Mouse (Mus musculus): ENCODE results near the gene Rag2.

Gene Rag2

GRCm38 (mm10) chr2:101627227-101627626, 2.7 kb downstream of the Rag2 start:
- DNase-seq, result peak; percentile 19 to 47

DNA sequence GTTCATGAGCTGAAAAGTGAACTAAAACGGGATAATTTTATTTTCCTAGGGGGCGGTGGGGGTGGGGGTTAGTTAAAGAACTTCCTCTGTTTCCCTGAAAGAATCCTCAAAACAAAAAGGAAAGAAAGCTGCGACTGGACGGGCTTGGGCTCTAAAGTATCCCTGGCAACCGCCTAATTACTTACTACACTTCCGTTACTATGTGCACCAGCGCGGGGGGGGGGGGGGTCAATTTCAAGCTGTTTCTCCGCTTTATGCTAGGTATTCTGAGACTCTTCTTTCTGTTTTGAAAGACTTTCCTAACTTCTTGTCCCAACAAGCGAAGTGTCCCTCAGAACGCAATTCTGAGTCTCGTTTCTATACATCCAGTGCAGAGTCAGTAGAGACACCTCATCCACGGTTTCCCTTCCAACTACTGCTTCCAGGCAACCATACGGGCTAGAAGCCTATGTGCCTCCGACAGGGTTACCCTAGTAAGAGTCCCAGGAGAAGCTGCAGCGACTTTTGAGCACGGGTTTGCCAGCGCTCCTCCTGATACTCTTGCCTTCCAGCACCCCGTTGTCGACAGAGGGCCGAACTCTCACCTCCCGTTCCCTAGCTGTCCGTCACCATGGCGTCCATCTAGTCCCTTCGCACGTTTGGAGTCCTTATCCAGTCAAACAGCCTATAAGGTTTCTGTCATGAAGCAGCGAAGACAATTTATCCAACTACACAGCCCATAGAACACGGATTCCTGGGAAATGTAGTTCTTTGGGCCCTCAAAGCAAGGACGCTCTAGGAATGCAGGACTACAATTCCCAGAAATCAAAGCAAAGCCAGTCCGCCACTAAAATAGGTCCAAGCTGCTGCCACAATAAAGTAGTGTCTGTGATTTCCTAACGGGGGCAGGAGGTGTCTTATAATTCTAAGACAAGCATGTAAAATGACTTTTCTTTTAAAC, 4.0 kb downstream of the Rag2 start:
- DNase-seq, result peak; percentile 49 to 50

GRCm38 (mm10) chr2:101638979-101639839, 14.7 kb downstream of the Rag2 start:
- no peak for DNase-seq

DNA sequence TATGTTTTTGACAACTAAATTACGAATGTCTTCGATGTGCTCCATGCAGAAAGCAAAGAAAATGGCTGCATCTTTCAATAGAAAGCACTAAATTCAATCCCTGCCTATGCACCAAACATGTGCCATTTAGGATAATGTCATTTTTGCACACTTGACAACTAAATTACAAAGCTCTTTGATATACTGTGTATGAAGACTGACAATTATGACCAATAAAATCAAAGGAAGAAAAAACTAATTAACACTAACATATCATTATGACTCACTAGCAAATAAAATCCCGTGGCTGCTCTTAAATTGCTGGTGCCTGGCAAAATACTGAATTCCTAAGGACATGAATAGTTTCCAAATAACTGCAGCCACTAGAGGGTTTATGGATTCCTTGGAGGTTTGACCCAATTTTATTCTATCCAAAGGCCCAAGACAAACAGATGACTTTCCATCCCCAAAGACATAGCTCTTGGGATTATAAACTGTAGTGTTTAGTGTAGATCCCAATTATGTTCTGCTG, 15.4 kb downstream of the Rag2 start:
- no peak for DNase-seq

GRCm38 (mm10) chr2:101645841-101646240, 21.3 kb downstream of the Rag2 start:
- peak in 1 of 2 experiments; percentile 45 for DNase-seq

GRCm38 (mm10) chr2:101648361-101648760, 23.8 kb downstream of the Rag2 start:
- no peak for DNase-seq

DNA sequence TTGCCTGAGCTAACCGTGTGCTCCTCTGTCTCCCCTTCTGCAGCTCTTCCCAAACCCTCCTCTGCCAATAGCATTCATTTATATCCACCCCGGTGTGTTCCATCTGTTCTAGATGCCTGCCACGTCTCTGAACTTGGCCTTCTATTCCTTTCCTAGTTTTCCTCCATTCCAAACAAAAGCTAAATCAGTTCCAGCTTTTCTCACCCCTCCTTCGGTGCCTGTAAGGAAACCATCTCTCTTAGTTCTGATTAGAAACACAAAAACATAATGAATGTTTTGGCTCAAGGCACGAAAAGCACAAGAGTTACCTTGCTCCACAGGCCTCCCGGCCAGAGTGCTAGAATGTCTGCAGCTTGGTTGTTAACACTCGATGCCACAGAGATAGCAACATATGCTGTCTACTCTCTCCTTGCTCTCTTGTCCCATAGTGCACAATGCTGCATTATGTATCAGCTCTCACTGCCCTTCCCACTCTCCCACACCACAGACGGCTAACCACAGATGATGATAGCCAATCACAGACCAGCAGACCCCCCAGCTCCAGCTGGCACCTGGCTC, 24.7 kb downstream of the Rag2 start, which contains the start of the genes Rag1 and B230118H07Rik:
Gene Rag1, minus strand, starts transcription at position 388 of the 558 bp plus-strand sequence.
Gene B230118H07Rik, minus strand, starts transcription at position 419 of the 558 bp plus-strand sequence.
- DNase-seq, result peak; percentile 79 to 89

DNA sequence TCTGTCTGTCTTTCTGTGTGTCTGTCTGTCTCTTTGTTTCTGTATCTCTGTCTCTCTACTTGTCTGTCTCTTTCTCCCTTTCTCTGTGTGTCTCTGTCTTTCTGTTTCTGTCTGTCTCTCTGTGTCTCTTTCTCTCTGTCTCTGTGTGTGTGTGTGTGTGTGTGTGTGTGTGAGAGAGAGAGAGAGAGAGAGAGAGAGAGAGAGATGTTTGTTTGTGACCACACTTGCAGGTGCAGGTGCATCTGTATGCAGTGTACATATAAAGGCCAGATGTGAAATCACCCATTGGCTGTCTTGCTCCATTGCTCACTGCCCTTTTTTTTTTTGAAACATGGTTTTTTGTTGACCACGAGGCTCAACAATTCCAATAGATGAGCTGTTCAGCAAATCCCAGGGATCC, 25.9 kb downstream of the Rag2 start:
- peak in 1 of 2 experiments; percentile 52 for DNase-seq

DNA sequence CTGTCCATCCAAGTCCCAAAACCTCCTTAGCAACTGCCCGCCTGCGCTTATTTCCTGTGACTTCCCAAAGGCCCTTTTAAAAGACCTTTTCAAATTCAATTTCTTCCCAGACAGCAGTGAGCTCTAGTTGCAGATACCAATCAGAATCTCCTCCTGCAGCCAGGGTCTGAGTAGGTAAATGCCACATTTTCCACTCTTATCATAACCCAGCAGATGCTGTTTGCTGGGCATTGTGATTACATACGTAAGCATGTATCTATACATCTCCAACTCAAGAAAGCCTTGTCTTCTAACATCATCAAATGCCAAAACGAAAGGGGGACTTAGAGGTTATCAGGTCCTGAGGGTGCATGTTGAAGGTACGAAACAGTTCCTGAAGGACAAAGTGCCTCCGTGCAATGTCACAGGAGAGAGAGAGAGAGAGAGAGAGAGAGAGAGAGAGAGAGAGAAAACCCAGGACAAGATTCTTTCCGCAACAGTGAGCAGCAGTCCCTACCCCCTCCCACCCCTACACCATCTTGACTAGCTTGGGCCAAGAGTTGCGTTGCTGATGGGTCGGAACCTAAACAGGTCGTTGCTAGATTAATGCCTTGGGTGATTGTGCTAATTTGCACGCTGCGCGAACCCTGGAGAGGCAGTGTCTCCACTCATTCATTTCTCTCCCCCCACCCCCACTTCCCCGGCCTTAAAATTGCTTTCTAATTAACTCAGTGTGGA, 27.8 kb downstream of the Rag2 start:
- DNase-seq, result peak in 1 of 2 experiments; percentile 28

DNA sequence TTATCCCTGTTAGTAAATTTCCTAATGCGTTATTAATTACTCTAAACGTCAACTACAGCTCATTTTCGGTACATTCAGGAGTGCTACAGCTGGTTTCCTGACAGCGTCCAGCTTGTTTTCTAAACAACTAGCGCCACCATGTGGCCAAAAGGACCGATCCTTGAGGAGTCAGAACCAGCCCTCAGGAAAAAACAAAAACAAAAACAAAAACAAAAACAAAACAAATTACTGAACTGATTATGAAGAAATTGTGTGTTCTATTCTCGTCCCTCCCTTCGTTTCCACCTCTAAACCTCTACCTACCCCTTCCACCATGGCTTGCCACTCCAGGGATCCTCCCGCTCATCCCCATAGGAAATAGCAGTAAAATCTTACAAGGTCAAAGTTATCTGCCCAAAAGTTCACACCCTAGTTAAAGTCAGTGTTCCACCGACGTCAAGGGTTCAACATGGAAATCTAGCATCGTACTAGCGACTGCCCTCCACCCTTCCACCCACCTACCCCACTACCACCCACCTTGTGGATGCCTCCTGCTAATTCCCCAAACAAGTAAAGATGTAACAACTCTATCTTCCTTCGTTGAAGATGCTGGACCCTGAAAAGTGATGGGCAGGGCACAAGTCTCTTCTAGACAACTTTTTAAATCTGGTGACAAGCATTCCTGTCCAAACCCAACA, 28.5 kb downstream of the Rag2 start:
- DNase-seq, result peak; percentile 80 to 81

GRCm38 (mm10) chr2:101660536-101660935, 36.0 kb downstream of the Rag2 start:
- DNase-seq, result no peak

GRCm38 (mm10) chr2:101665058-101665702, 40.7 kb downstream of the Rag2 start:
- peak; percentile 70 to 73 for DNase-seq

DNA sequence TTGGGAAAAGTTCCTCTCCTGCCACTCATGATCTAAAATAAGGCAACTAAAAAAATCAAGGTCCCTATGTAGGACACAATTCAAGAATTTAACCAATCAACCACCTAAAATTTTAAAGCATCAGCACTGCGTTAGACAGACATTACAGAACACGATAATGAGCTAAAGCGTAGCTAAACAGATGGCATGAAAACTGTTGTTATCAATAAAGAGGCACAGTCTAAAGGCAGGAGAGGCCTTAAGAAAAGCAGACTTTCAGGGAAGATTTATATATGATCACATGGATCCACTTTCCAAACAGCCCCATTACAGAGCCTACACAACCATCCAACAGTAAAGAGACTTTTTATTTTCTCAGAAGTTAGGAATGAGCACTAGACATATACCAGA, 41.2 kb downstream of the Rag2 start:
- no peak for DNase-seq

- no peak for DNase-seq
Observed at GRCm38 (mm10) chr2:101668751-101669150, 44.2 kb downstream of the Rag2 start.

DNA sequence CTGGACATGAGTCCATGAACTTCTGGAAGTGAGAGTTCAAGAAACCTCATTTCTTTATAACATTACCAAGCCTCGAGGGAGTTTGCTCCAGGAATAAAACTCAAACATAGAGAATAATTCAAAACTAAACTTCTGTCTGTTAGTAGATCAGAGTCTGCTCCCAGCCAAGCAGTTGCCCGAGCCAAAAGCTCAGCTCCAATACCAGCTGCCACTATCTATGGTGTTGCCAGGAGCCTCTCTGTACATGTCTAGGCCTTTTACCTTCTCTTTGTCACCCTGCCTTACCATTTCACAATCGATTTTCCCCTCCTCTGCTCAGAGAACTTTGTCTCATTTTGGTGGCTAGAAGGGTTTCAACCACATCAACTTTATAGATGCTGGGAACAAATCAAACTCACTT, 49.0 kb downstream of the Rag2 start:
- DNase-seq, result no peak

- DNase-seq, result peak; percentile 88 to 89
Observed at GRCm38 (mm10) chr2:101678236-101679021, 53.9 kb downstream of the Rag2 start, which contains the start of gene Traf6. Gene Traf6 (plus strand): TSS chr2:101678429.

DNA sequence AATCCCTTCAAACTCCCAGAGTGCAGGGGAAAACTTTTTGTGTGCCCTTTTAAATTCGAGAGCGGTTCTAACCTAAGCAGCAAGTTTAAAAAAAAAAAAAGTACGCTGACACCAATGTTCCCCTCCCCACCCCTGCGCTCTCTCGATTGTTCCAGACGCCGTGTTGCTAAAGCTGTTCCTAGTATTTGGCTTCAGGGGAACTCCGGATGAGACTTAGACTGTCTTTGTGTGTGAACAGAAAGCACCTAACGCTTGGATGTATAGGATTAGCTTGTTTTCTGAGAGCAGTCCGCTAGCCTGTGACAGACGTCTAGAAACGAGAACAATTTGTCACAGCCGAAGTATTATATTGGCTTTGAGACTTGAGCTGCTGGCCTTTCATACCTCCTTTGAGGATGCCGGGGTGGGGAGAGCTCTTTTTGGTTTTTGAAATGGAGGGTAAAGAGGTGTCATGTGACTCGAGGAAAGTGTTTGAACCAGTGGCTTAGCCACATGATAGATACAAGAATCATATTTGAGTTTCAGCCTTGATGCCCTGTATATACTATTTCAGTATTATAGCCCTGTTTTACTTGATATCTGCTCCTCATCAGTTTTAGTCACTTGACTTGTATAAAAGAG, 54.8 kb downstream of the Rag2 start:
- peak; percentile 13 to 14 for DNase-seq

Measured in thymus, postnatal 36 days (tissue).